Mouse (Mus musculus) megakaryocyte, adult 5-6 weeks (primary cell): ENCODE data around the gene Wscd2. TPM values are rescaled to one million over a fixed set of nuclear protein-coding genes. Genes with fewer than 3 reads are reported as not detected.
A peak's percentile ranks its signal among the peaks of the same experiment; 100 is the strongest.

Experiments
- ATAC-seq: 2 replicates; pipeline ENCODE4 v1.8.0; 2016; ENCODE audit warnings: mild to moderate bottlenecking, inconsistent platforms; ENCODE audit not compliant: poor library complexity, severe bottlenecking
- total RNA-seq, 2 experiments: library from RNA; stranded (forward) in 1 of 2; stranded (reverse) in 1 of 2; fragments of 153-499, 151-499 nt in 1 of 2; fragments of 221-1000, 200-1000 nt in 1 of 2; gene quantifications; 2 replicates each; pipeline versions ENCODE4 v1.2.3 to v1.2.4; 2015 to 2017

Wscd2 gene
- total RNA-seq (2015): 0.16 TPM in 1 of 2 replicates, not detected in the other
- total RNA-seq (2017): 0.18 TPM in 1 of 2 replicates, not detected in the other

DNA sequence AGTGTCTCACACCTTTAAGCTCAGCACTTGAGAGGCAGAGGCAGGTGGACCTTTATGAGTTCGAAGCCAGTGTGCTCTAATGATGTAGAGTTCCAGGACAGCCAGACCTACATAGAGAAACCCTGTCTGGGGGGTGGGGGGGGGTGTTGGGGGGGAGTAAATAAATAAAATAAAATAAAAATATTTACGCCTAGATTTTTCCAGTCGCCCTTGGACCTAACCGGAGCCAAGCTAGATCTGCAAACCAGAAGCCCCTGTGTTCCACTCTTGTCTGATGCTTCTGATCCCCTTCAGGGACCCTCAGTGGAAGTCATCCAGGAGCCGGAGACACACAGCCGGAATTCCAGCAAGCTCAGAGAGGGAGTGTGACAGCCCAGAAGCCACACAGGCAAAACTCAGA is at the start of gene Wscd2:
Gene Wscd2, plus strand, starts transcription at position 301 of the 400 bp plus-strand sequence.
- no peak for ATAC-seq

DNA sequence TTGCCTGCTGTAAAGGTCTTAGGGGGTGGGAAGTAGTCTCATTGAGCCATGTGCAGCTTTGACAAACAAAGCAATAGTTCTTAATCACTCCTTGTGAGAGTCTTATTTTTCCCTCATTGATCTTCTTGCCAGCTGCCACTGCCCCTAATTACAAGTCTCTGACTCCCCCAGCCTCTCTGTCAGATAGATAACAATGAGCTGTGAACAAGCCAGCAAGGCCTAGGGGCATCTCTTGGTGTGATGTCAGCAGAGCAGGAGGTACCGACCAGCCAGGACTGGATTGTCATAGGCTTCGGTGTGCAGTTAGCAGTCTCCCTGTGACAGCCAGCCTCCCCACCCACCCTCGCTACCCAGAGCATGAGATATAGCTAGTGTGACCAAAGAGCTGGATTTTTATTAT is 48.0 kb upstream of the Wscd2 start:
- ATAC-seq: no peak

DNA sequence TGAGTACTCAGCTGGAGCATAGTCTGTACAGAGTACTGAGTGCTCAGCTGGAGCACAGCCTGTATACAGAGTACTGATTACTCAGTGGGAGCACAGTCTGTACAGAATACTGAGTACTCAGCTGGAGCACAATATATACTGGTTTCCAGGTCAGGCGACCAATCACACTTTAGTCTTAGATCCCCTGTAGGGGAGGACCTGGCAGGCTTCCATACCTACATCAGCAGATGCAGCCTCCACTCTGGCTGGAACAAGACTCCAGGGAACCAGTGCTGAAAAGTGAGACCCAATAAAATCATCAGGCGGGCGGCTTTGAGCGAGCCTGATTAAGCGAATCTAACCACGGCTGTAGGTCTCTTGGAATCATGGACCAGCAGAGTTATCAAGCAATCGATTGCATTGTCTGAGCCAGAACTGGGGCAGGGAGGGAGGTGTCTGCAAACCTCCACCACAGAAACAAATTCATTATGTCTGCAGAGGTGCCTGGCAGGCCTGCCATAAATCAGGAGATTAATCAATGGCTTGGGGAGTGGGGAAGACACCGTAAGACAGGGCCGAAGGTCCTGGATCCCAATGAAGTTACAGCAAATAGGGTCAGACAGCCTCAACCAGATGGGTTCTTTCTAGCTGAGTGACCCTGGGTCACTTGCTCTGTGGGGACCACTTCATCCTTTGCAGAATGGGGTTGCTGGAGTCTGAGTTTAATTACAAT is 42.0 kb upstream of the Wscd2 start:
- no peak for ATAC-seq

DNA sequence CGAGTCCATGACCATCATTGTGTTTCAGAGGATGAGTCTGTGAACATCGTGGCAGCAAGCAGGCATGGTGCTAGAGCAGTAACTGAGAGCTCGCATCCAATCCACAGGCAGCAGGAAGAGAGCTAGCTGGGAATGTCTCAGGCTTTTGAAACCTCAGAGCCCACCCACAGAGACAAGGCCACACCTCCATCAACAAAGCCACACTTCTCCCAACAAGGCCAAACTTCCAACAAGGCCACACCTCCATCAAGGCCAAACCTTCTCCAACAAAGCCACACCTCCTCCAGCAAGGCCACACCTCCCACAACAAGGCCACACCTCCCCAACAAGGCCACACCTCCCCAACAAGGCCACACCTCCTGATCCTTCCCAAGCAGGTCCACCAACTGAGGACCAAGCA is 40.8 kb upstream of the Wscd2 start:
- ATAC-seq: no peak

DNA sequence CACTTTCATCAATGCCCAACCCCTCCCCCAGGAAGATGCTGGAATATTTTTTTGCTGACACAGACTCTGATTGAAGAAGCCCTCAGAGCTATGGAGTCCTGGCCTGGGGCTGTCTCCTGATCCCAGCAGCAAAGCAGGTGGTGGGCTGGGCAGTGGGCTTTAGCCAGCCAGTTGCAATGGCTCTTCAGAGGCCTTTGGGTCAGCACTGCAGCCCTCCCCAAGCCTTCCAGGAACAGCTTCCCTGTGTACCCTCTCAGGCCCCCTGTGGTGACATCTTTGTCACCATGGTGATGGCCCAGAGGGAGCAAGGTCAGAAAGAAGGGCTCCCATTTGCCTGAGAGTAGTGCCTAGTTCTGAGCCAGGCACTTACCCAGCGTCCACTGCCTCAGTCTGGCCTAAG is 37.4 kb upstream of the Wscd2 start:
- ATAC-seq: no peak

- ATAC-seq: no peak
These were observed 36.8 kb upstream of the Wscd2 start for GRCm38 (mm10) chr5:113453356-113453755.

- no peak for ATAC-seq
These were observed 34.1 kb upstream of the Wscd2 start for GRCm38 (mm10) chr5:113456020-113456419.

DNA sequence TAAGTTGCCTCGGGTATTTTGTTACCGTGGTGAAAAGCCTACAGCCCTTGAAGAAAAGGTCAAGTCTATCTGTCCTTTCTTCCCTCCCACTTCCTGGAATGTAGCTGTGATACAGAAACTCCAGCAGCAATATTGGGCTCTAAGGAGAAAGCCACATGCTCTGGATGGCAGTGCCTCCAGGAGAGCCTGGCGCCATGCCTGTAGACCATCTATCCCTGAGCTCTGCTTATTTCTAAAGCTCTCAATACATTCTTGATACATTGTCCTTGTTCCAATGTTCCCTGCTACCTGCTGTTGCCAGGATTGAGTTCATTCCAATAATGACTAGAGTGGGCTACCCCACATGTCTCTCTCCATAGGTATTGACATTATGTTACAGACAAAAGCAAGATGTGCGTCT is 33.4 kb upstream of the Wscd2 start:
- ATAC-seq: no peak

DNA sequence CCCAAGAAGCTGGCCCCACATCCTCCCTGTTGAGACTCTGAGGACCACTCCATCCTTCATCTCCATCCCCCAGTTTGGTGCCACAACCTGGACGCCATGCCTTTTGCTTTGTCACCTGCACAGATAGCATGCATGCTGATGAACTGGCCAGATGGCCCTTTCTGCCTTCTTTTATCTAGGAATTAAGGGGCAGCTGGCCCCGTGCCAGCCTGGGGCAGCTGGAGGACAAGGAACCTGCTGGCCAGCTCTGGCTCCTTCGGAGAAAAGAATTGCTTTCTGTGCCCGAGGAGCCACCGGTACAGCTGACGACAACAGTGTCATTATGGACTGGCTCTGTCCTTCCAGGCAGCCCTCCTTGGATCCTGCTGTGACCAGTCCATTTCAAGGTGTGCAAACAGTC is 32.9 kb upstream of the Wscd2 start:
- no peak for ATAC-seq

DNA sequence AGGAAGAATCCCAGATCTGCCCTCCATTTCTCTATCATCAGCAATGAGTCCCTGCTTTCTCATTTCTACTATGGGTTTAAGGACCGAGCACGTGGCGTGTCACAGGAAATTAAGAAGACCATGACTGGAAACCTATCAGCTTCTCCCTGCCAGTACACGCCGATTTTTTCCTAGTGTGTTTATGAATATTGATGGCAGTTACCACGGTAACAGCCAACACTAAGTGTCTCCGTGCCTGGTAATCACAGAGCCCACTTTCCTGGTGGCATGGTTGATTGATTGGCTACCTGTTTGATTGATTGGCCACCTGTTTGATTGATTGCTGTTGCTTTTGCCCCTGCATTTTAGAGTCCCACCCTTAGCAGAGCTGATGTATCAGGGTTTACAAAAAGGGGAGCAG is 30.2 kb upstream of the Wscd2 start:
- ATAC-seq: no peak

- no peak for ATAC-seq
These were observed 28.6 kb upstream of the Wscd2 start for GRCm38 (mm10) chr5:113461582-113461981.

DNA sequence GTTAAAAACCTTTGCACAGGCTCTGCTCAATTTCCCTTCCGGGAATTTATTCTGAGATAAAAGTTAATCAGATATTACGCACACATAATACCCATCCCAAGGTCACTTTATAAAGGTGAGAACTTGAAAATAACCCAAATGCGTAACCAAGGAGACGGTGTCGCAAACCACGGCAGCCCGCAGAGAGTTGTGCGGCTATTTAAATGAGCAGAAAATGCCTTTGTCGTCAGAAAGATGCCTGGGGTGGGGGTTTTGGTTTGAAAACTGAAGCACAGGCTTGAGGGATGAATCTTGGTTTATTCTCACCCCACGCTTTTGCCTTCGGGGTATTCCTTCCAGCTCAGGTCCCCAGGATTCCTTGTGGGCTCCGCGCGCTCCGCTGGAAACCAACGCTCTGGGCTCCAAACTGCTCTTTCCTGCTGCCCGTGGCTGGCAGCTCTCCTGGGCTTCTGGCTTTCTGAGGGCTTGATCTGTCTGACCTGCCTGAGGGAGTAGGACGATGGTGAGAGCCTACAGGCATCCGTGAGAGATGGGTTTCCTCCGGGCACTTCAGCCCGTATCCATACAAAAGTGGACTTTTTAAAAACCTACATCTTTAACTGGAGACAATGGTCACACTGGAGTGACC is 28.0 kb upstream of the Wscd2 start:
- ATAC-seq: no peak

DNA sequence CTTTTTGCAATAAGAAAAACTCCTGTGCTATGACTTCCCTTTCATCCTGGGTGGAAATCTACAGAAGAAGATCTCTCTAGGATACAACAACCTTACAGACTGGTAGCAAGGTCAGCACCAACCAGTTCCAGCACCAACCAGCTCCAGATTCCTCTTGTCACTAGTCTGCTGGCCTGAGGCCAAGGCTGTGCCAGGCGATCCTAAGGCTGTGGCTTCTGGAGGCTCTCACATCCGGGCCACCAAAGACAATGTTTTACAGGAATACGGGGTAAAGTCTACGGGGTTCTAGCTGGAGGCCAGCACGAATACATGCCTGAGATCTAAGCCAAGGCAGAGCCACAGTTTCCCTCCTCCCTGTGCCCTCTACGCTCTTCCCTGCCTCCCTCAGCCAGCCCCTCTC is 25.4 kb upstream of the Wscd2 start:
- ATAC-seq: no peak

- ATAC-seq: no peak
These were observed 23.6 kb upstream of the Wscd2 start for GRCm38 (mm10) chr5:113466536-113466935.

GRCm38 (mm10) chr5:113467072-113467471 is 23.1 kb upstream of the Wscd2 start:
- ATAC-seq: no peak

DNA sequence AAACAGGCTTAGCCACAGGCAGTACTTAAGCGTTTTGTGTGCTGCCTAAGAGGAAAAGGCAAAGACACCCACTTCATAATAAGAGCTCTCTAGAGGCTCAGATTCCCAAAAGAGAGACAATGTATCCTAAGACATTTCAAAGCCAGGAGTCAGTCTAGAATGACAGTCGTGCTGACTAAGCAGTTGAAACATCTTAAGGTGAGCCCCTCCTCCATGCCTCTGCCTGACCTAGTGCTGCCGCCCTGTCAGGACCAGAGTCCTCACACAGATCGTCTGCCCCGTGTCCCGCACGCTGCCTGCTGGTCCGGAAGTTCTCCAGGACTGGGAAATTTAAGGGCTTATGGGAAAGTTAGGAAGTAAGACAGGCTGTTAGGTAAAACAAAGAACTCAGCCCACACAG is 22.4 kb upstream of the Wscd2 start:
- ATAC-seq: no peak

DNA sequence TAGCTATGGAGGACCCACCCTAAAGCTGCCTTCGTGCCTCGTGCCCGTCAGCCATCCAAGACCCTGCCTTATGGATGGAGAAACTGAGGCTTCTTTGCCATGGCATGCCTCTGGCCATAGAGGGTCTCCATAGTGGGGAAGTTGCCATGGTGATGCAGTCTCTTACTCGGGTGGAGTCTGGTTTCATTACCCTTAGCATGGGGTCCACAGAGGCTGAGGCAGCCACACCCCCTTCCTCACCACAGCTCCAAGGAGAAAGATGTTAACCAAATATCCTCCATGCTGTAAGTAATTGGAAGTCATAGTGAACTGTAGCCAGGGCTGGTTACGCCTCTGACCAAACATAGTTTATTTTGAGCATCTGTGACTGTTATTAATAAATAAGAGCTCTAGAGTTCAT is 21.5 kb upstream of the Wscd2 start:
- ATAC-seq: no peak

- ATAC-seq: no peak
These were observed 20.9 kb upstream of the Wscd2 start for GRCm38 (mm10) chr5:113469231-113469630.

- ATAC-seq: no peak
These were observed 20.3 kb upstream of the Wscd2 start for GRCm38 (mm10) chr5:113469826-113470225.

GRCm38 (mm10) chr5:113471417-113471816 is 18.7 kb upstream of the Wscd2 start:
- peak; percentile 47; the same call in 1 of the 2 replicates for ATAC-seq

- ATAC-seq: no peak
These were observed 17.8 kb upstream of the Wscd2 start for GRCm38 (mm10) chr5:113472339-113472738.

DNA sequence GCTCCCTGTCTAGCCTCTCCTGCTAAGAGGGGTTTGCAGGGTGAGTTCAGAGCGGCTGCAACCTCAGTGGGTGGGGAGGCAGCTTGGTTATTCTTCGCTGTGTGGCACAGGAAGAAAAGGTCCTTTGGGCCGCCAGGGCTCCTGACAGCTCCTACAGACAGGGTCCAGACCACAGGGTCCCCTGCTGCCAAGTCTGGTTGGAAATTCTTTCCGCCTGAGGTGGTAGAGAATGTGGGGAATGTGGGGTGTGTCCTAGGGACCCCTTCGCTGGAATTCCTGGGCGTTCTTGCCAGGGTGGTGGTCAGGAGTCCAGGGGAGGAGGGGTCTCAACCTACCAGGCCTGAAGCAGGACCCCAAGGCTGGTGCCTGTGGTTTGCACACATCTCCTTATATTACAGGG is 13.3 kb upstream of the Wscd2 start:
- no peak for ATAC-seq

- ATAC-seq: no peak
These were observed 11.1 kb upstream of the Wscd2 start for GRCm38 (mm10) chr5:113479075-113479474.
